Mouse (Mus musculus) embryonic facial prominence, embryonic 13.5 days (tissue): Measurements from ENCODE around the gene Trpm8. TPM values are rescaled to one million over a fixed set of nuclear protein-coding genes. Genes with fewer than 3 reads are reported as not detected.

ENCODE experiments used
- ATAC-seq: fragments of 200-750 bp; cut with Nextera tagmentation; 2 replicates; pipeline ENCODE4 v1.8.0; 2017; ENCODE audit warnings: low read depth; ENCODE audit not compliant: insufficient number of reproducible peaks, insufficient read depth, low FRiP score, low TSS enrichment
- H3K27ac ChIP-seq: fragments of 300-500 bp; sonication (generic); 2 replicates; pipeline ENCODE4 v1.5.1; 2015; ENCODE audit warnings: moderate library complexity, mild to moderate bottlenecking, inconsistent platforms
- H3K27me3 ChIP-seq: fragments of 300-500 bp; sonication (generic); 2 replicates; pipeline ENCODE4 v1.6.1; 2015; ENCODE audit warnings: mild to moderate bottlenecking, inconsistent platforms
- H3K36me3 ChIP-seq: fragments of 300-500 bp; sonication (generic); 2 replicates; pipeline ENCODE4 v1.6.1; 2015; ENCODE audit warnings: mild to moderate bottlenecking, inconsistent platforms
- H3K4me1 ChIP-seq: fragments of 300-500 bp; sonication (generic); 2 replicates; pipeline ENCODE4 v1.6.1; 2015; ENCODE audit warnings: inconsistent platforms
- H3K4me2 ChIP-seq: fragments of 300-500 bp; sonication (generic); 2 replicates; pipeline ENCODE4 v1.6.1; 2015; ENCODE audit warnings: moderate library complexity, mild to moderate bottlenecking, inconsistent platforms
- H3K4me3 ChIP-seq: fragments of 300-500 bp; sonication (generic); 2 replicates; pipeline ENCODE4 v1.5.1; 2015; ENCODE audit warnings: mild to moderate bottlenecking, inconsistent platforms
- H3K9ac ChIP-seq: fragments of 300-500 bp; sonication (generic); 2 replicates; pipeline ENCODE4 v1.6.1; 2015; ENCODE audit warnings: mild to moderate bottlenecking, inconsistent platforms
- H3K9me3 ChIP-seq: fragments of 300-500 bp; sonication (generic); 2 replicates; pipeline ENCODE4 v1.6.1; 2016; ENCODE audit warnings: inconsistent platforms
- WGBS: fragments of 180-500 bp; shearing (Covaris S2); methylation state at CpG from one replicate; pipeline ENCODE4 v1.1.7; 2015; ENCODE audit warnings: mixed read lengths; 5-methylcytosine and 5-hydroxymethylcytosine counted together
- polyA plus RNA-seq: library from polyadenylated mRNA; unstranded; fragments of >200 nt; fragmentation: Nextera tagmentation; extraction: Ambion mirVana; gene quantifications from 2 replicates; pipeline ENCODE4 v1.2.1, GENCODE M21; 2015

The Trpm8 gene
- polyA plus RNA-seq, 1 experiment from 2014 or later, result not detected

DNA sequence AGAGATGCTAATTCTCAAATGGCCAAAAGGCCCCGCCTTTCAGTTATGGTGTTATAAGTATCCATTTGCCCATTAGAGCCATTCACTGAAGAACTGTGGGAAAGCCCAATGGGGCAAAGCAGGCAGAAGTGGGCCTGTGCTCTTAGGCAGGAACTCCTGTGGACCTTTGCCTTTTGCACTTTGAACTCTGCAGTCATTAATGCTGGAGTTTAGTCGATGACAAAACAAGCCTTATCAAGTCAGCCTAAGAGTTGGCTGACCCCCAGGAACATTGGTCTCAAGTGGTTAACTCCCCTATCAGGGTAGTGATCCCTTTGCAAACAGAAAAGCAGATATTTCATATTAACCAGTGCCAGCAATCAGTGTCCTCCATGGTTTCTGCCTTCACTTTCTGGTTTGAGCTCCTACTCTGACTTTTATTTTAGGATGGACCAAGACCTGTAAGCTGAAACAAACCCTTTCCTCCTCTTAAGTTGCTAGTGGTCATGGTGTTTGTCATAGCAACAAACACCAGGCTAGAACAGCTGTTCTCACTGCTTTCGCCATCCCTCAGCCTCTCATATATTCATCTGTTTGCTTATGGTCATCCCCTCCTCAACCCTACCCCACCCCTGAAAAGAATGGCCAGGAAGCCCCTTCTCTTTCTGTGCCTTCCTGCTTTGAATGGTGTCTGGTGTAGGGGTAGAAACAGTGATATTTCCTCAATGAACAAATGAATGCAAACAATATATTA is 10.8 kb downstream of the Trpm8 start:
- 38% methylated on average over 3 of the region's 3 CpGs for WGBS
- H3K27me3 ChIP-seq, result no peaks in the 10 kb centered on the region
- no peak overlapping the region for H3K27ac ChIP-seq
- H3K4me2 ChIP-seq, result no peak overlapping the region
- H3K4me3 ChIP-seq, result no peak overlapping the region
- no peak overlapping the region for H3K9ac ChIP-seq
- H3K36me3 ChIP-seq, result no peaks in the 10 kb centered on the region
- H3K9me3 ChIP-seq, result peaks cover 62% of the 10 kb centered on the region
- H3K4me1 ChIP-seq, result no peaks in the 10 kb centered on the region
- no peak for ATAC-seq

DNA sequence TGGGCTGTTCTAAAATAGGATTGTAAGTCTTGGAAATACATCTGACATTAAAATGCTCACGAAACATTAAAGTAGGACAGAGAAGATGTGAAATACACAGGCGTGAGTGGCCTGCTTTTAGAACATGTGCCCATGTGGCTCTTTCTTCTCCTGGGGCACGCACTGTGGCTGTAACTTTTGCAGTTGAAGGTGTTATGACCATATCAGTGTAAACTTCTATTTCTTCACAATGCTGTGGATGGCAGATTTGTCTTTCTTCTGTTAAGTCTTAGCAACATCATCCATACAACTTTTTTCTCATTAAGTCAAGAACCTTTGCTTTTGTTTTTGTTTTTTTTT is 11.3 kb downstream of the Trpm8 start:
- no peak overlapping the region for H3K4me2 ChIP-seq
- H3K4me1 ChIP-seq, result no peaks in the 10 kb centered on the region
- no peak for ATAC-seq
- H3K9ac ChIP-seq, result no peak overlapping the region
- 66% methylated on average over 3 of the region's 3 CpGs for WGBS
- peaks cover 57% of the 10 kb centered on the region for H3K9me3 ChIP-seq
- H3K36me3 ChIP-seq, result no peaks in the 10 kb centered on the region
- H3K27ac ChIP-seq, result no peak overlapping the region
- H3K27me3 ChIP-seq, result no peaks in the 10 kb centered on the region
- no peak overlapping the region for H3K4me3 ChIP-seq

DNA sequence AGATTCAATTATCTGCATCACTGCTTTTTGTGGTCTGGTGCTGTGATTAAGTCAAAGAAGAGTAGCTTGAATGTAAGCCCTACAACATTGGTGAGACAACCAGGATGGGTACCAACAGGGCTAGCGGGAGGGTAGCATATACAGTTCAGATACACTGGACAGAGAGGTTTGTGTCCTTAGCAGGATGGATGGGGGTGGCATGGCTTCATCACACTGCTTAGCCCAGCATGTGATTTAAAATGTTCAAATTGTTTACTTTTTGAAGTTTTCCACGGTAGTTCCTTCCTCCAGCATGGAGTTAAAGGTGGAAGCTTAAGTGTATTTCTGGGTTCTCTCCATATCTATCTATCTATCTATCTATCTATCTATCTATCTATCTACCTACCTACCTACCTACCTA is 11.7 kb downstream of the Trpm8 start:
- H3K36me3 ChIP-seq, result no peaks in the 10 kb centered on the region
- H3K9me3 ChIP-seq, result peaks cover 53% of the 10 kb centered on the region
- no peak overlapping the region for H3K4me2 ChIP-seq
- H3K9ac ChIP-seq, result no peak overlapping the region
- ATAC-seq, result no peak
- H3K4me1 ChIP-seq, result no peaks in the 10 kb centered on the region
- no peak overlapping the region for H3K27ac ChIP-seq
- 45% methylated on average over 2 of the region's 2 CpGs for WGBS
- no peak overlapping the region for H3K4me3 ChIP-seq
- H3K27me3 ChIP-seq, result no peaks in the 10 kb centered on the region

DNA sequence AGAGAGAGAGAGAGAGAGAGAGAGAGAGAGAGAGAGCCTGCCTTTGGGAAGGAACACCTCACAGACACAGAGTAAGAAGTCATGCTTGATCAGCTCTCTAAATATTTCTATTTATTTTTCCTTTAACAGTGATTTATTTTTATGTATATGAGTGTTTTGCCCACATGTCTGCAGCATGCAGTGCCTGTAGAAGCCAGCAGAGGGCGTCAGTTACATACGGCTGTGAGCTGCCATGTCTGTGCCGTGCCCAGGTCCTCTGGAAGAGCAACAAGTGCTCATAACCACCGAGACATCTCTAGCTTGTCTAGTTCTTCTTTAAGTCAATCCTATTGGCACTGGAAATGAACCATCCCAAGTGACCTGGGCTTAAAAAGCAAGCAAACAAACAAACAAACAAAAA is 12.5 kb downstream of the Trpm8 start:
- Histone ChIP-seq H3K27me3 (no peaks in the 10 kb centered on the region), H3K4me1 (no peaks in the 10 kb centered on the region)
- 41% methylated on average over 4 of the region's 4 CpGs for WGBS

DNA sequence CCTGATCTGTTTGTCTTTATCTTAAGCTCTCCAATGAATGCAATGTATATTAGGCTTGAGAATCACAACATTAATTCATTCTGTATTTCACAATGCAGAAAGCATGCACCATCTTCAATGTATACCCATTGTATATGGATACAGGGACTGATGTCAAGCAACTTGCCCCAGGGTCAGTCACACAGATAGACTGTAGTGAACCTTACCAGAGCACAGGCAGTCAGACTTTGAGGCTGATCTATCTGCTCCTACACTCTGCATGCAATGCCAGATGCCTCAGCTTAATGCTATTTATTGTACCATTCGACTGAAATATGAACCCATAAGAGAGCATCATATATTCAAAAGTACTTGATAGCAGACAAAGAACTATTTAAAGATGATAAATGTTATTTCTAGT is 13.1 kb downstream of the Trpm8 start:
- Histone ChIP-seq H3K4me1 (no peaks in the 10 kb centered on the region), H3K27me3 (no peaks in the 10 kb centered on the region), H3K9me3 (peaks cover 41% of the 10 kb centered on the region), H3K36me3 (no peaks in the 10 kb centered on the region), H3K27ac (no peak overlapping the region), H3K4me3 (no peak overlapping the region), H3K4me2 (no peak overlapping the region), H3K9ac (no peak overlapping the region)
- 67% methylated on average over 1 of the region's 1 CpGs for WGBS
- peak; percentile 32; the same call in 1 of the 2 replicates for ATAC-seq

More for the DNA sequence above, 12.5 kb downstream of the Trpm8 start:
- Histone ChIP-seq H3K9me3 (peaks cover 45% of the 10 kb centered on the region), H3K4me3 (no peak overlapping the region), H3K36me3 (no peaks in the 10 kb centered on the region), H3K9ac (no peak overlapping the region), H3K27ac (no peak overlapping the region), H3K4me2 (no peak overlapping the region)
- no peak for ATAC-seq

DNA sequence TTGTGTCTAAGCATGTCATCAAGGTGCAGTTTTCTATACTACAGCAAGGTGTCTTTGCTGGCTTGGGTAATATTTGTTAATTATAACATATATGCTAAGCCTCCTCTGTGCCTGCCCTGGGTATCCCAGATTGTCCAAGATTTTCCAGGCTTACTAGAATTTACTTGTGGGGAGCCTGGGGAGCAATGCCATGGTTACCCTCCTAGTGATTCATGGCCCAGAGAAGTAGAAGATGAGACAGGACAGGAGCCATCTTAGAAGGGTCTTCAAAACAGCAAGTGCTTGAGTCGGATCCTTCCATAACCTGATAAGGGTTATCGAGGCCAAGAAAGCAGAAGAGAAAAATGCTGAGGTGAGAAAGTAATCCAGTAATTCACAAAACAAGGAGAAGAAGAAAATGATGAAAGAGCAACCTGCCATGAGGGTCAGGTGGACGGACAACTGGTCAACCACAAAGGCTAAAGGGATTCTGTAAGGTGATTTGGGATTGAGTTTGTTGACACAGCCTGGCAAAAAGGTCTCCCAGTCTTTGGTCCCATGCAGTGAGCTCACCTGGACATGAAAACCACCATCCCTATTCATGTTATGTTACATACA is 14.0 kb downstream of the Trpm8 start:
- no peak overlapping the region for H3K4me2 ChIP-seq
- H3K27ac ChIP-seq, result no peak overlapping the region
- no peaks in the 10 kb centered on the region for H3K27me3 ChIP-seq
- H3K36me3 ChIP-seq, result no peaks in the 10 kb centered on the region
- H3K4me3 ChIP-seq, result no peak overlapping the region
- no peak overlapping the region for H3K9ac ChIP-seq
- no peaks in the 10 kb centered on the region for H3K4me1 ChIP-seq
- ATAC-seq, result no peak
- WGBS, result 60% methylated on average over 3 of the region's 3 CpGs
- peaks cover 41% of the 10 kb centered on the region for H3K9me3 ChIP-seq

DNA sequence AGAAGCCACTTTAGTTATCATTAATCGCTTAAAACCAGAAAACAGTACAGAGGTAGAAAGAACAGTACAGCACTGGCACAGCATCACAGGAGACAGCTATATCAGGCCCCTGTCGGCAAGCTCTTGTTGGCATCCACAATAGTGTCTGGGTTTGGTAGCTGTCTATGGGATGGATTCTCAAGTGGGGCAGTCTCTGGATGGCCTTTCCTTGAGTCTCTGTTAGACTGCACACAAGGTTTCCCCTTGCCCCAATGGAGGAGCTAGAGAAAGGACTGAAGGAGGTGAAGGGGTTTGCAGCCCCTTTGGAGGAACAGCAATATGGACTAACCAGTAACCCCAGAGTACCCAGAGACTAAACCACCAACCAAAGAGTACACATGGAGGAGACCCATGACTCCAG is 14.6 kb downstream of the Trpm8 start:
- H3K4me2 ChIP-seq, result no peak overlapping the region
- no peaks in the 10 kb centered on the region for H3K4me1 ChIP-seq
- H3K9me3 ChIP-seq, result peaks cover 39% of the 10 kb centered on the region
- H3K36me3 ChIP-seq, result no peaks in the 10 kb centered on the region
- WGBS, result 50% methylated on average over 2 of the region's 2 CpGs
- no peak overlapping the region for H3K4me3 ChIP-seq
- no peak for ATAC-seq
- H3K9ac ChIP-seq, result no peak overlapping the region
- H3K27ac ChIP-seq, result no peak overlapping the region
- H3K27me3 ChIP-seq, result no peaks in the 10 kb centered on the region

DNA sequence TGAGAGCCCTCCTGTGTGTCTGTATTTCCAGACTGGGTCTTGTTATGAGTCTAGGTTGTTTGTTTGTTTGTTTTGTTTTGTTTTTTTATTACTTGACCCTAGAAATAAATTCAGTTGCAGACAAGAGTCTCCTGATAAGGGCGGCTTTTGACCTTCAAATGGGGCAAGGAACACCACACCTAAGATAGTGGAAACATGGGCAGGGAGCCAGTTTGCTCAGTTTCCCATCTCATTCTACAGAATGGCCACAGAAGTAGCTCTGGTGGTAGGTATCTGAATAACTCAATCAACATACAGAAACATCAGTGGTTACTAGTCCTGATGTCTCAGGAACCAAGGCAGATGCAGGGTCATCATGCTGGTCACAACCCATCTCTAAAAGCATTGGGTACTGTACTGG is 17.2 kb downstream of the Trpm8 start:
- H3K36me3 ChIP-seq, result no peaks in the 10 kb centered on the region
- 24% methylated on average over 1 of the region's 1 CpGs for WGBS
- no peak overlapping the region for H3K4me3 ChIP-seq
- no peak overlapping the region for H3K4me2 ChIP-seq
- H3K27me3 ChIP-seq, result no peaks in the 10 kb centered on the region
- H3K4me1 ChIP-seq, result no peaks in the 10 kb centered on the region
- H3K27ac ChIP-seq, result no peak overlapping the region
- ATAC-seq, result no peak
- H3K9ac ChIP-seq, result no peak overlapping the region
- H3K9me3 ChIP-seq, result peaks cover 45% of the 10 kb centered on the region

DNA sequence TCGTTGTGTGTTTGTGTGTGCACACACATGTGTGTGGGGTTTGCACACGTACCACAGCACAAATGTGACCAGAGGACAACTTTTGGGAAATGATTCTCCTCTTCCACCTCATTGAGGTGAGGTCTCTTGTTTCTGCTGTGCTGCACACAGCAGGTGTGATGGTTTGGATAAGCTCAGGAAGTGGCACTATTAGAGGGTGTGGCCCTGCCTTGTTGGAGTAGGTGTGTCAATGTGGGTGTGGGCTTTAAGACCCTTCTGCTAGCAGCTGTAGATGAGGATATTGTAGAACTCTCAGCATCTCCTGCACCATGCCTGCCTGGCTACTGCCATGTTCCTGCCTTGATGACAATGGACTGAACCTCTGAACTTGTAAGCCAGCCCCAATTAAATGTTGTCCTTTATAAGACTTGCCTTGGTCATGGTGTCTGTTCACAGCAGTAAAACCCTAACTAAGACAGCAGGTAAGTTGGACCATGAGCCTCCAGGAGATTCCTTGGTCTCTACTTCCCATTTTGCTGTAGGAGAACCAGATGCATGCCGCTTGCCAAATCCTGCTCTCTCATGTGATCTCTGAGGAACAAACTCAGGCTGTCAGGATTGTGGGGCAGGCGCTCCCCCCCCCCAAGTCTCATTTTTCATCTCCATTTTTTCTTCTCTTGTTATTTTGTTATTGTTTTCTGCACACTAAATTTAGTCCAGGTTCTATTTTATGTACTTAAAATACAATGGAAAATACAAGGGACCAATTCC is 18.9 kb downstream of the Trpm8 start:
- Histone ChIP-seq H3K4me3 (no peak overlapping the region), H3K27me3 (no peaks in the 10 kb centered on the region), H3K9ac (no peak overlapping the region), H3K36me3 (no peaks in the 10 kb centered on the region), H3K4me2 (no peak overlapping the region), H3K27ac (no peak overlapping the region), H3K4me1 (no peaks in the 10 kb centered on the region), H3K9me3 (peaks cover 53% of the 10 kb centered on the region)
- peak; percentile 18; the same call in 1 of the 2 replicates for ATAC-seq
- WGBS, result 74% methylated on average over 4 of the region's 4 CpGs

DNA sequence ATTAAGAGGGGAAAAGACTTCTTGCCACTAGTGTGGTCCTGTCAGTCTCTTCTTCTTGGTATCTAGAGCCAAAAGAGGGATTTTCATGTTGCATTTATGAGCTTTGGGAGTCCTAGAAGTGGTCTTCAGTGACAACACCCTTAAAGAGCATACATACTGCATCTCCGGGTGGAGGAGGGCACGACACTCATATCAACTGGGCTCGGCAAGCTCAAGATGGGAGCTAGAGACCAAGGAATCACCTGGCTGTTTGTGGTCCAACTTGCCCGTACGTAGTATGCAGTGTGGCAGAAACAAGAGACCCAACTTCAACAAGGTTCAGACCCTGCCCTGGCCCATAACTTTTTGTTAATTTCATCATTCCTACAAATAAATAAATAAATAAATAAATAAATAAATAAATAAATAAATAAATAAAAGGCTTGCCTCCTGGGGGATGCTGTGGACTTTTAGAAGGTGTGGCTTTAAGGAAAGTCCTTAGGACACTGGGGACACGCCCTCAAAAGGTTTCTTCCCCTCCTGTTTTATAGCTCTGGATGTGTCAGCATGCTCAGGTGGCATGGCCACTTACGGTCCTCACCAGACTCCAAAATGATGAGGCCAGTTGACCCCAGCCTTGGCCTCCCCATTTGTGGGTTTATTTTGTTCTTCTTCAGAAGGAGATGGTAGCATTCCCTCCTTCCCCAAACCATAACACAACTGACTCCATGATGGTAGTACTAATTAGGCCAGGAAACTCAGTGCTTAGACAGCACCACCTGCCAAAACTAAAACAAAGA is 20.2 kb downstream of the Trpm8 start:
- Histone ChIP-seq H3K9me3 (peaks cover 56% of the 10 kb centered on the region), H3K27me3 (no peaks in the 10 kb centered on the region), H3K4me2 (no peak overlapping the region), H3K27ac (no peak overlapping the region), H3K4me3 (no peak overlapping the region), H3K4me1 (no peaks in the 10 kb centered on the region), H3K36me3 (no peaks in the 10 kb centered on the region), H3K9ac (no peak overlapping the region)
- WGBS, result 63% methylated on average over 7 of the region's 7 CpGs
- no peak for ATAC-seq

DNA sequence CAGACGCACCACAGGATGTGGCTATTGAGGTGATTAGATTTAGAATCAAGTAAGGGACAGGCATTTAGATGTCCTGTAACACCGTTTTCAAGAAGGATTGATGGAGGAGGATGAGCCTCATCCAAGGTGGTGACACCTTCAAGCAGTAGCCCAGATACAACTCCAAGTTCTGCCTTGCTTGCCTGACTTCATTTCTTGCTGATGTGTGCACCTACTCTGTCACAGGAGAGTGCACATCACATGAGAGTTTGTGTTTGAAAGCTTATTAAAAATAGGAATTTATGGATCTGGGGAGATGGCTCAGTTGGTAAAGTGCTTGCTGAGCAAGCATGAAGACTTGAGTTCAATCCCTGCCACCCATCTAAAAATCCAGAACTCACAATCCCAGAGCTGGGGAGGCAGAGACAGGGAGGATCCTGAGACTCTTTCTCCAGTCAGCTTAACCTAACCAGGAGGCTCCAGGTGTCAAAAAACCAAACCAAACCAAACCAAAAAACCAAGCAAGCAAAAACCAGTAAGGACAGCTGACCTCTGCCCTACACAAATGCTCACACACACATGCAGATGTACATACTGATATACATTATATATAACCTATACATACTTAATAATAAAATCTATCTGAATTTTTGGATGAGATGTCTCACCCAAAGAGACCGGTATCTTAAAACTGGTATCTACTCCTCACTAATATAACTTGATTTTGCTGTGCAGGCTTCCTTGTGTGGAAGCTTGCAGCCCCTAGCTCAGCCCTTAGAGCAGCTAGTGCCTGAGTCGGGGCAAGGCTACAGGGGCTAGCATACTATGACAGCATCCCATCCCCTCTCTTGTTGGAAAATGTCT is 21.4 kb downstream of the Trpm8 start:
- H3K27ac ChIP-seq, result no peak overlapping the region
- no peaks in the 10 kb centered on the region for H3K27me3 ChIP-seq
- no peak overlapping the region for H3K4me2 ChIP-seq
- H3K4me1 ChIP-seq, result no peaks in the 10 kb centered on the region
- H3K9ac ChIP-seq, result no peak overlapping the region
- ATAC-seq, result no peak
- no peaks in the 10 kb centered on the region for H3K36me3 ChIP-seq
- no peak overlapping the region for H3K4me3 ChIP-seq
- peaks cover 65% of the 10 kb centered on the region for H3K9me3 ChIP-seq
- 60% methylated on average over 4 of the region's 4 CpGs for WGBS
